Mouse (Mus musculus) brain, embryonic 14.5 days (tissue): Measurements from ENCODE around the gene Olfr101.

Source experiments
- CTCF ChIP-seq: fragments of 200-500 bp; IDR thresholded peaks from 2 replicates; pipeline ENCODE4 v1.5.1; 2012; ENCODE audit warnings: inconsistent platforms, mild to moderate bottlenecking, moderate library complexity, borderline replicate concordance; ENCODE audit not compliant: insufficient read depth, insufficient read length; ENCODE audit errors: extremely low read depth
- POLR2A ChIP-seq: fragments of 200-500 bp; IDR thresholded peaks from 2 replicates; pipeline ENCODE4 v1.6.1; 2012; ENCODE audit warnings: mild to moderate bottlenecking, inconsistent platforms, borderline replicate concordance; ENCODE audit not compliant: poor library complexity, insufficient read depth, insufficient read length, severe bottlenecking; ENCODE audit errors: extremely low read depth

DNA sequence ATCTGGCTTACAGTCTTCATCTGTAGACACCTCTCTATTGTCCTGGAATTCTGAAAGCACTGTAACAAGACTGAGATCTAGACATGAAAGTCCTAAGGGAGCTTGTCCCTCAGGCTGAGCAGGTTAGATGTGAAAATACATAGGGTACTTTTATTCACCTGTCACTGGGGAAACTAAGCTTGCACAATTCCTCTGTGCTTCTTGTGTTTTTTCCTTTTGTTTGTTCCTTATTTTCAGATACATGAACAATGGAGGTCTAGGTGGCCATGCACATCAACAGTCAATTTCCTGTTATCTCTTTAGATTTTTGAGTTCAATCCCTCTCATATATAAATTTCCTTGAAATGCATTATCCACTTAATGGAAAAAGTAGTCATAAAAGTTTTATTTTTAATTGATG lies 12.8 kb upstream of the Olfr101 start, which contains the start of gene Olfr102:
- TF ChIP-seq POLR2A = no peak
- TF ChIP-seq CTCF = no peak
